Mouse (Mus musculus) right cerebral cortex, adult 2 months (tissue): ENCODE results near the gene Spdye4c.

Experiments used
- DNase-seq, 2 experiments: peaks; one replicate each; pipeline ENCODE4 v3.0.0; 2021 to 2022; ENCODE audit warnings: low spot score in 2 of 2

Gene Spdye4c

DNA sequence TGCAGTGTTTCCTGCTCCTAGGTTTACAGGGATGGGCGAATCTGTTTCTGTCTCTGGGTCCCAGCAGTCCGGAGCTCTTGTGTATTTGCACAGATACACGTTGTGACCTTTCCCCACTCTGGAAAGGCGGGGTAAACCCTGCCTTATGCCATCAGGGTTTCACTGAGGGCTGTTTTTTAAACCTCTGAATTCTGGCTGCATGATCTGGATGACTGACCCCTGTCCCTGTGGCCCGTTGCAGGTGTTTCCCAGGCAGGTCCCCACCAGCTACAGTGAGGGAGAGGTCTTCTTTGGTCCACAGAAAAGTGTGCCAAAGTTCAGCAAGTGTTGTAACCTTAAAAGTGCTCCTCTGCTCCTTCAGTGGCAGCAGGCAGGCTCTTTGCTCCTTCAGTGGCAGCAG lies 18.3 kb downstream of the Spdye4c start:
- DNase-seq, result no peak

DNA sequence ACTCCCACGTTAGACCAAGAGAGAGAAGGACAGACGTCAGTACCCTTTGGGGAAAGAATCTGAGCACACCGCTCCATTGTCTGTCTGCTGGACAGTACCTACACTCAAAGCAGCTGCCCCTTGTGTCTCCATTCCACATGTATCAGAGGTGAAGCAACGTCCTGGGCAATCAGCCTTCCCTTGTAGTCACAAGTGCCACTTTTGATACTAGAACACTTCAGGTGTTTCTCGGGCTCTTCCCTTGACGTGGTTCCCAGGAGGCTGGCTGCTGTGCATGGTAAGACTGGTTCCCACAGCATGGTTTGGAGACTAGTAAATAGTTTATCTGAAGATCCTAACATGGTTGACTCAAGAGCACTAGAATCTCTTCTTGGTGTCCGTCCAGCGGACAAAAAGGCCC lies 20.2 kb downstream of the Spdye4c start:
- no peak for DNase-seq

GRCm38 (mm10) chr2:128612275-128612674 lies 21.3 kb downstream of the Spdye4c start:
- DNase-seq, result no peak

DNA sequence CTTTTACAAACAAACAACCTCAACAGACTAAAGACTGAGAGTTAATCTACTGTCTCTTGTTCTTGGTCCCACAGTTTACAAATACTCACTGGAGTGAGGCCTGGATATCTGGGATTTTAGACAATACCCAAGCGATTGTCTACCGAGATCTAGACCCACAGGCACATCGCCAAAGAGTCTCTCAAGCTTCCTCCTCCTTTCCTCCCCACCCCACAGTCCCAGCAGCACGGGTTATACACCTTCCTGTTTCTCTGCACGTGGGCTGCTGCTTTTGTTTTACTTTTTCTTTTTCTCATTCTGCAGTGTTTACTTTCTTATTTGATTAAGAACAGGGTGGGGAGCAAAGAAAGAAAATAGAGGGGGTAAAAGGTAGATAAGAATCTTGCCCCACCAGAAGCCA lies 22.4 kb downstream of the Spdye4c start:
- DNase-seq, result no peak

GRCm38 (mm10) chr2:128615366-128615765 lies 24.4 kb downstream of the Spdye4c start:
- no peak for DNase-seq

DNA sequence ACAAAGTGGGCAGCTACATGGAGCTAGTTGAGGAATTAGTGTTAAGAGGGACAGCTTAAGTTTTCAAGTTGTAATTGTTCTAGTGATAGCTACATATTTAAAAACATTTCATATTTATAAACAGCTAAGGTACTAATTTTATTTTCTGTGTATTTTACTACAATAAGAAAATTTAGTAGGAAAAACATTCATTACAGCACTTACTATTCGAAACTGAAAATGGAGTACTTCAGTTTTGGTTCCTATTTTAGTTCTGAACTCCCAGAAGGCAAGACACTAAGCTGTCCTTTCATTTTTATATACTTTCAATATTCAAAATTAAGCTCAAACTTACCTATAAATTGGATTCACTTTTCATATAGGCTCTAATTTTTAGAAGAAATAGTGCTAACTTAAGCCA lies 29.6 kb downstream of the Spdye4c start:
- DNase-seq, result no peak
